Mouse (Mus musculus): ENCODE measurements around the gene Sorcs1.

DNA sequence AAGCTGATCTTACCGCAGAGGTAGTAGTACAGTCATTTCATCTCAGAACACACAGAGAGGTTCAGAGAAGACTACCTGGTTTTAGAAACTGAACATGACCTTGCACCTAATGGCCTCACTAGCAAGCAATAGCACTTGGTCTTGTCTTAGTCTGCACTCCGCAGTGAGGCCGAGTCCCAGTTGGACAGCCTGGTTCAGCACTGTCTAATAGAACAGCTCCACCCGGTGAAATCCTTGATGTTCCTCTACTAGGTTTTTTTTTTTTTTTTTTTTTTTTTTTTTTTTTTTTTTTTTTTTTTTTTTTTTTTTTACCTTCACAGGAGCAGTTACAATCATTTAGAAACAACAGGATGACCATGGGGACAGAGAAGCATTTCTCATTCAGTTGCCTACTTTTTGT lies 19.3 kb downstream of the Sorcs1 start:
- TF ChIP-seq MYOG (IDR thresholded peaks at IDR 0.05; ENCODE audit: control insufficient read depth in 1 of 3, insufficient read depth in 1 of 3, insufficient read length in 2 of 3, low read depth in 2 of 3) (no peak), POLR2A (IDR thresholded peaks at IDR 0.05; ENCODE audit: insufficient read length, low read depth) (no peak), TCF12 (IDR thresholded peaks at IDR 0.05; ENCODE audit: insufficient read depth, poor library complexity, severe bottlenecking) (no peak), TCF3 (IDR thresholded peaks at IDR 0.05; ENCODE audit: insufficient read length, low read depth) (no peak), E2F4 (IDR thresholded peaks at IDR 0.05; ENCODE audit: insufficient read depth) (no peak), CEBPB (IDR thresholded peaks at IDR 0.05; ENCODE audit: insufficient read depth, poor library complexity, severe bottlenecking) (no peak), USF1 (IDR thresholded peaks at IDR 0.05; ENCODE audit: low read depth) (no peak), POLR2AphosphoS2 (IDR thresholded peaks at IDR 0.05; ENCODE audit: insufficient read length, low read depth) (no peak), MAX (IDR thresholded peaks at IDR 0.05; ENCODE audit: low read depth) (no peak), MYOD1 (IDR thresholded peaks at IDR 0.05; ENCODE audit: control insufficient read depth in 1 of 3, insufficient read length in 2 of 3, low read depth in 2 of 3) (no peak), SRF (IDR thresholded peaks at IDR 0.05; ENCODE audit: control insufficient read depth, insufficient read length, low read depth) (no peak)

All from myocyte (in vitro differentiated cells).